Mouse (Mus musculus): ENCODE results near the gene Txndc11. TPM values are rescaled to one million over a fixed set of nuclear protein-coding genes. Genes with fewer than 3 reads are reported as not detected.

Txndc11 gene
- total RNA-seq, 2 experiments from 2014 or later, result 35.2 to 37.7 TPM

GRCm38 (mm10) chr16:11093717-11094386, 40.6 kb downstream of the Txndc11 start:
- TF ChIP-seq CTCF (IDR thresholded peaks at IDR 0.05), result no peak
- Histone ChIP-seq H3K4me3 (no peak overlapping the region), H3K27ac (peak overlapping the region; percentile 86)
- intact Hi-C loops (cut with DNase I), result no loop called here
- no peak for DNase-seq (ENCODE audit: extremely low spot score in 1 of 2, low spot score in 2 of 2)

GRCm38 (mm10) chr16:11092523-11092922, 41.9 kb downstream of the Txndc11 start:
- DNase-seq (ENCODE audit: extremely low spot score in 1 of 2, low spot score in 2 of 2), result no peak
- intact Hi-C loops (cut with DNase I), result loop anchor here (1.0 kb wide), 1 partner anchor 26 kb away; the partner anchor contains the start of gene Litaf
- no peak for TF ChIP-seq CTCF (IDR thresholded peaks at IDR 0.05)
- peak overlapping the region; percentile 86 for H3K27ac ChIP-seq
- H3K4me3 ChIP-seq, result no peak overlapping the region

GRCm38 (mm10) chr16:11092061-11092460, 42.4 kb downstream of the Txndc11 start:
- no peak for TF ChIP-seq CTCF (IDR thresholded peaks at IDR 0.05)
- no peak overlapping the region for H3K4me3 ChIP-seq
- intact Hi-C loops (cut with DNase I), result loop anchor here (1.0 kb wide), 1 partner anchor 26 kb away; the partner anchor contains the start of gene Litaf
- peak overlapping the region; percentile 78 for H3K27ac ChIP-seq
- DNase-seq (ENCODE audit: extremely low spot score in 1 of 2, low spot score in 2 of 2), result no peak

GRCm38 (mm10) chr16:11090836-11091570, 43.4 kb downstream of the Txndc11 start:
- intact Hi-C loops (cut with DNase I), result no loop called here
- no peak for DNase-seq (ENCODE audit: extremely low spot score in 1 of 2, low spot score in 2 of 2)
- H3K27ac ChIP-seq, result peak overlapping the region; percentile 78

GRCm38 (mm10) chr16:11086856-11087588, 47.4 kb downstream of the Txndc11 start:
- TF ChIP-seq CTCF (IDR thresholded peaks at IDR 0.05), result peak; percentile 30
- peak overlapping the region; percentile 24; the same call in 1 of the 2 replicates for H3K27ac ChIP-seq
- intact Hi-C loops (cut with DNase I), result no loop called here
- no peak for DNase-seq (ENCODE audit: extremely low spot score in 1 of 2, low spot score in 2 of 2)
- H3K4me3 ChIP-seq, result no peak overlapping the region

More at GRCm38 (mm10) chr16:11090836-11091570, 43.4 kb downstream of the Txndc11 start:
- no peak for TF ChIP-seq CTCF (IDR thresholded peaks at IDR 0.05)
- no peak overlapping the region for H3K4me3 ChIP-seq

DNA sequence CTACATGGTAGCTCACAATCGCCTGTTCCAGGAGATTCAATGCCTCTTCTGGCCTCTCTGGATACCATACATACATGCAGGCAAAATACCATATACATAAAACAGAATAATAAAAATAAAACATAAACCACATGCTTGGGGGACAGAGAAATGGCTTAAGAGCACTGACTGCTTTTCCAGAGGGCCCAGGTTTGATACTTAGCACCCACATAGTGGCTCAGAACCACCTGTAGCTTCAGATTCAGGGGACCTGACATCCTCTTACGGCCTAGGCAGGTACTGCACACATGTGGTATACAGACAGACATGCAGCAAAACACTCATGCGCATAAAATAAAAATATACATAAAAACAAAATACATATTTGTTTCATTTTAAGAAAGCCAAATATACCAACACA, 48.2 kb downstream of the Txndc11 start:
- no peak for TF ChIP-seq CTCF (IDR thresholded peaks at IDR 0.05)
- Histone ChIP-seq H3K4me3 (no peak overlapping the region), H3K27ac (no peak overlapping the region)
- DNase-seq (ENCODE audit: extremely low spot score in 1 of 2, low spot score in 2 of 2), result no peak
- intact Hi-C loops (cut with DNase I), result no loop called here

- intact Hi-C loops (cut with DNase I), result no loop called here
- no peak for TF ChIP-seq CTCF (IDR thresholded peaks at IDR 0.05)
- Histone ChIP-seq H3K27ac (no peak overlapping the region), H3K4me3 (no peak overlapping the region)
- DNase-seq (ENCODE audit: extremely low spot score in 1 of 2, low spot score in 2 of 2), result no peak
These were observed 50.3 kb downstream of the Txndc11 start for GRCm38 (mm10) chr16:11084181-11084580.

- intact Hi-C loops (cut with DNase I), result no loop called here
- DNase-seq (ENCODE audit: extremely low spot score in 1 of 2, low spot score in 2 of 2), result no peak
- Histone ChIP-seq H3K27ac (no peak overlapping the region), H3K4me3 (no peak overlapping the region)
- no peak for TF ChIP-seq CTCF (IDR thresholded peaks at IDR 0.05)
These were observed 56.1 kb downstream of the Txndc11 start for GRCm38 (mm10) chr16:11078216-11078869.

DNA sequence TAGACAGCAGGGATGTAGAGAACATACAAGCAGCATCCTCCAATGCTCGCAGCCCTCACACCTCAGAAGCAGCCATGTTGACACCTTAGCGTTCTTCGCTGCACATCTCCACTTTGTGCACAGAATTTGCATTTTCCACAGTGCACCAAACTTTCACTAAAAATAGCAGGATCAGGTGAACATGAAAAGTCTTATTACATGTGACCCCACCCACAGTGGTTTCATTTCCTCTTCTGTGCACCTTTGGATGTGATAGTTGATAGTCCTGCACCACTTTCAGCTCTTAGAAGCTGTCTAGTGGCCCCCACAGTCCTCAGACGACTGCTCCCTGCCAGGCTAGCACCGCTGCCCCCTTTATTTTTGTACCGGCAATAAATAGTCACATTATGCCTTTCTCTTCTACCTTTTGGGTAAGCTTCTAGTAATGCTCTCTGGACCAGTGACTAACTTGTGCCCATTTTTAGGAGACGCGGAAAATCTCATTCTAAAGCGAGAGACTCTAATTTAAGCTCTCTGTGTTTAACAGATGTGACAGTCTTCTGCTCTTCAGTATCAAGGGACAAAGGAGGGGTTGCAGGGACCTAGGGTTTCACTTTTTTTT, 56.7 kb downstream of the Txndc11 start:
- H3K4me3 ChIP-seq, result no peak overlapping the region
- intact Hi-C loops (cut with DNase I), result no loop called here
- no peak for TF ChIP-seq CTCF (IDR thresholded peaks at IDR 0.05)
- H3K27ac ChIP-seq, result peak overlapping the region; percentile 54; the same call in 1 of the 2 replicates
- no peak for DNase-seq (ENCODE audit: extremely low spot score in 1 of 2, low spot score in 2 of 2)

DNA sequence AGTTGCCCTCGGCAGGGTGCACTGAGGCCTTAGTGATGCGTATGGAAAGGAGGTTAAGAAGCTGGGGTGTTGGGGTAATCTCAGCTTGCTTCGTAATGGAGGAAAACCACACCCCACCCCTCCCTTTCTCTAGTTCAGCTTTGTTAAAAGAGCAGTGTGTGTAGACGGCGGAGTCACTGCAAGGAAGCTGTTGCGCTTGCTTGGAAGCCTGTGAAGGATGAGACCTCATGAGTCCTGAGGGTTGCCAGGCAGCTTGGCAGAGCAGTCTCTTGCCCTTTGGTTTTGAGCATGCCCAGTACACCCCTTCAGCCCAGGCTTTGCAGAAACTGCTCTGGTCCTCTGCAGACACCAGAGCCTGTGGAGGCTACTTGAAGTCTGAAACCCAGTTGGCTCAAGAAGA, 61.4 kb downstream of the Txndc11 start:
- peak overlapping the region; percentile 8; the same call in 1 of the 2 replicates for H3K27ac ChIP-seq
- intact Hi-C loops (cut with DNase I), result no loop called here

GRCm38 (mm10) chr16:11072454-11072853, 62.0 kb downstream of the Txndc11 start:
- intact Hi-C loops (cut with DNase I), result no loop called here
- no peak overlapping the region for H3K4me3 ChIP-seq
- no peak for DNase-seq (ENCODE audit: extremely low spot score in 1 of 2, low spot score in 2 of 2)
- peak overlapping the region; percentile 8; the same call in 1 of the 2 replicates for H3K27ac ChIP-seq
- TF ChIP-seq CTCF (IDR thresholded peaks at IDR 0.05), result no peak

More for the DNA sequence above, 61.4 kb downstream of the Txndc11 start:
- TF ChIP-seq CTCF (IDR thresholded peaks at IDR 0.05), result no peak
- no peak overlapping the region for H3K4me3 ChIP-seq
- DNase-seq (ENCODE audit: extremely low spot score in 1 of 2, low spot score in 2 of 2), result no peak

Measured in left cerebral cortex, adult 2 months (tissue).